Mouse (Mus musculus) lung, postnatal 14 days (tissue): ENCODE measurements around the gene Pdcd6ip.
"Not testable (repeated sequence)": the region's sequence is repeated elsewhere in the genome, so short reads cannot be mapped to it uniquely, and the experiment has no call there.

Experiments
- DNase-seq: peaks from one replicate; pipeline ENCODE4 v3.0.0; 2021

Pdcd6ip gene

DNA sequence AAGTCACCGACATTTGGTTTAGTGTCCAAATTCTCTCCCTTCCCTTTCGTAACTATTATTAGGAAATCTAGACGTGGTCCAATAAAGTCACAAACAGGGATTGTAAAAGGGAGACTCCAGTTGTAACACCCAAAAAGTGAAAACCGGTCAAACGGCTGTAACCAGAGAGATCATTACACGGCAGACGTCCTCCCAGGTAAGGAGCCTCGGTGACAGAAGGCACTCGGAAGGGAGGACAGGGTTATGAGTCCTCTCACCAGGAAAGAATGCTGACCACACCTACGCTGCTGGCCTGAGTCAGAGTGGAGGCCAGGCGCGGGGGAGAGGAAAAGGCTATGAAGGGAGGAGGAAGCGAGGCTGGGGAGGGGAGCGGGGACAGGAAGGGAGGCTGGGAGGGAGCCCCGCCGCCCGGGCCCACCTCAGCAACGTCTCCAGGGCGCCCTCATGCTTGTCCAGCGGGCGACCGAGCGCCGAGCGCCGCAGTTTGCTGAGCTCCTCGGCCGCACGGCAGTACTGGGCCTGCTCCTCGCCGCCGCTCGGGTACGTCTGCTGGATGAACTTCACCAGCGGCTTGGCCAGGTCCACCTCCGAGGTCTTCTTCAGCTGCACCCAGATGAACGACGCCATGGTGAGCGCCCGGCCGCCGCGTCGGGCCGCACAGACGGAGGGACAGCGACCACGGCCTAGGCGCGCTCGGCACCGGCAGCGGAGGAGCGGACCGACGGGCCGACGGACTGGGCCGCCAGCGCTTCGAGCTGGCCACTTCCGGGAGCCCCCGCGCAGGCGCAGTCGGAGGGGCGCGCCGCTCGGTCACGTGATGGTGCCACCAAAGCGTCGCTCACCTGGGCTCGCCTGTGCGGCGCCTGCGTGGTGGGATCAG, at the start of gene Pdcd6ip:
Pdcd6ip (minus strand) TSS at position 779 of the 880 bp plus-strand sequence.
- peak; percentile 93 for DNase-seq

DNA sequence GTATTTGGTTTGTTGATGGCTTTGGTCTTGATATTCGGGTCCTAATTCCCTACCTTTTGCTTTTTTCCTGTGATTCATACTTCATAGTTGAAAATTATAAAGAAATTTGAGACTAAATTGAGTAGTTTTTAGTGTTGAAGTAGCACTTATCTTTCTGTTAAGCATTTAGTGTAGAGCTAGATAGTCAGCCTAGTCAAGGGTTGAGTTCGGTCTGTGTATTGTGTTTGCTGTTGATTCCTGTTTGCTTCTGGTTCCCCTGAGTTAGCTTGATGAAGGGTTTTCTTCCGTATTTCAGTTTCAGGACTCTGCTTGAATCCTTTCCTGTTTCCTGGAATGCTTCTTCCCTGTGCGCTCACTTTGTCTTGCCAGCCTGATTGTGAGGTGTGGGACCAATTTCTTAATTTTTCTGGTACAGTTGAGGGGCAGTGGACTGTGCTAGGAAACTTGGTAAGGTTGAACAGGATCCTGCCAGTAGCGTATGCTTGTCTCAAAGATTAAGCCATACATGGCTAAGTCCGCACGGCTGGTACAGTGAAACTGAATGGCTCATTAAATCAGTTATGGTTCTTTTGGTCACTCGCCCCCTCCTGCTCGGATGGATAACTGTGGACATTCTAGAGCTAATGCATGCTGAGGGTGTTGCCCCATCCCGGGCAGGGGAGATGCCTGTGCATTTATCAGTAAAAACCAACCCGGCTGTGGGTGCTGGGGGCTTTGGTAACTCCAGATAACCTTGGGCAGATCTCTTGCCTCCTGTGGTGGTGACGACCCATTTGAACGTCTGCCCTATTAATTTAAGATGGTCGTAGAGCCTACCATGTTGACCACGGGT, 48.0 kb upstream of the Pdcd6ip start:
- no peak for DNase-seq

DNA sequence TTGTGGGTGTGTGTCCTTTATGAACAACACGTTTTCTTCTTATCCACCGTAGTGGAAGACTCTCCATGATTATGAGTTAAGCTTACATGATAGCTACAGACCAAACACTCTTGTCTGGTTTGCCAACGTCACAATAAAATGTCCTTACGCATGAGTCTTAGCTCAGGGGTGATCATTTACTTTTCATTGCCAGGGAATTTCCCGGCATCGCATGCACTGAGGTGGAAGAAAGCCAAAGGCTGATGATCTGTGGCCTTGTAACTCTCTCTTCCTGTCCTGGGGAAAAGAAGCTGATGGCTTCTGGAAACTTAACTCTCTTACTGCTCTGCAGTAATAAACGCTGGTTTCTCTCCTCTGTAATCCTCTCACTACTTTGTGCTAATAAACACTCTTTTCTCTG, 41.3 kb upstream of the Pdcd6ip start:
- peak; percentile 31 for DNase-seq

DNA sequence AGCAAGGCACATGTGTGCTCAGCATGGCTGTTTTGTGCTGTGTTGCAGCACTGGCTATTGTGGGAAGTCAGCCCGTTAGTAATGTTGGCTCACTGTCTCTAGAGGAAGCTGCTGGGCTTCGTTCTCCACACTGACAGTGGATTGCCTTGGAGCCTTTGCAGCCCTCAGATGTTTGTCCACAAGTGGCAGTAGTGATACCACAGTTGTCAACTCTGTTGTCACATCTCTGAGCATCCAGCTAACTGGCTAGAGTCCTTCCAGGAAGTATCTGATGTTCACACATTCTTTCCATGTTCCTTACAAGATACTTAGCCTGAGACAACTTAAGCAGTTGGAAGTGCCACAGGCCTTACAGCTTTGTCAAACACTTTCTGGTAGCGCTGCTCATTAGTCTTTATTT, 35.2 kb upstream of the Pdcd6ip start:
- DNase-seq, result no peak

DNA sequence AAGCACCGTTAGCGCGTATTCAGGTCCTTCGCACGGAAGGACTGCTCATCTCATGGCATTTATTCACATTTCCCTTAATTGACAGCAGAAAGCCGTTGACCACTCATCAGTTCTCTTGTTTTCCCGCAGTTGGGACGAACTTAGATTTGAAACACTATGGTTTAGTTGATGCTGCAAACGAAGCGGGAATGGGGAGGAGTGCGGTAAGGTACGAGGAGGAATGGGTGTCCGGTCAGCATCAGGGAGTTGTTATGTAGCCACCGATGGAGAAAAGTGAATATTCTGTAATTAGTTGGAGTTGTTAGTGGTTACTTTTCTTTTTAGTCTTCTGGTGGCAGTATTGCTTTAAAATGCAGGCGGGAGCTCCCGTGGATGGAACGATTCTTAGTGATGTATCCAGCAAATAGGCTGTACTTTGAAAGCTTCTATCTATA, 34.3 kb upstream of the Pdcd6ip start:
- peak; percentile 5 for DNase-seq

DNA sequence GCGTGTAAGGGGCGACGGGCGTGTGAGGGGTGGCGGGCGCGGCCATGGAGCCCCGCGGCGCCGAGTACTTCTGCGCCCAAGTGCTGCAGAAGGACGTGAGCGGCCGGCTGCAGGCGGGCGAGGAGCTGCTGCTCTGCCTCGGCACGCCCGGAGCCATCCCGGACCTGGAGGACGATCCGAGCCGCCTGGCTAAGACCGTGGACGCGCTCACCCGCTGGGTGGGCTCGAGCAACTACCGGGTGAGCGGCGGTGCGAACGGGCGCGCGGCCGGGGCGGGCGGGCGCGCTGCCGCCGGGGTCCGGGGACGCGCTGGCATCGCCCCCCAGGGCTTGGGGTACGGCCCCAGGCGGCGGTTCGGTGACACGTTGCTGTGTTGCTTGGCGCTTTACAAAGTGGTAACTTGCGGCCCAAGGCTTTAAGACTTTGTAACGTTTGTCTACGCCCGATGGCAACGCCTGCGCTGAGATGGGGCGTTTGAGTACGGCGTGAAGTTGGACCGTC, 33.6 kb upstream of the Pdcd6ip start:
- DNase-seq, result peak; percentile 37

DNA sequence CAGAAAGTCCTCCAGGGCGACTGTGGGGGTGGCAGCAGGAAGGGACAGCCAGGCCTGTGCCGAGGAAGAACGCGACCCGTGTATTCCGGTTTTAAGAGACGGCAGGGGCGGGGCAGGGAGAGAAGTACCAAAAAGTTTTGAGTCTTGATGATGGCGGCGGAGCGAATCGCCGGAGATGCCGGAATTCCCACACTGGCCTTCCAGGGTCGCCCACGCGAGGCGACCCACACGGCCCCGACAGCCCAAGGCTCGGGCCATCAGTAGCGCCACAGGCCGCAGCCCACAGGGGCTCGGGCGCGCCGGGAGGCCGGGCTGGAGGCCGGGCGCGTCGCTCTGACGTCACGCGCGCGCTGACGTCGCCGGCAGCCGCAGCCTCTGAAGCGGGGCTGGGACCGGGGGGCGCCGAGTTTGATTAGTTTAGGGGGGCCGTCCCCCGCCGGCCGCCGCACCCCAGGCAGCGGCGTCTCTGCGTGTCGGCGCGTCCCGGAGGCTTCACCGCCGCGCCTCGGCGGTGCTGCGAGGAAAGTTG, 33.1 kb upstream of the Pdcd6ip start, which contains the start of gene Clasp2:
Clasp2 (plus strand) TSS at position 366 of the 529 bp plus-strand sequence.
- peak; percentile 79 for DNase-seq

DNA sequence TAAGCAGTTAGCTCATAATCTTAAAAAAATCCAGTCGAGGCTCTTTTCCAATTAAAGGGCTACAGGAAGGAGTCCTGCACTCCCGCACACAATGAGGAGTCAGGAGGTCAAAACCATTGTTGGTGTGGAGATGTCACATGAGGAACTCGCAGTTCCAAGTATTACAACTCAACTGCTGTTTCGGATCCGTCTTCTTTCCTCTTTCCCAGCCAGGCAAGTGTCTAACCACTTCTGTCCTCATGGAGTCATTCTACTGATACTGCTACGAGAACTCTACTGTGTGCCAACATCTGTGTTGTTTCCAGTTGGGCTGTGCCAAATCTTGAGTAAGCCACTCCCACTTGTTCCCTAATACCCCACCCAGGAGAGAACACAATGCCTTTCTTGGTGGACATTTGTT, 30.9 kb upstream of the Pdcd6ip start:
- DNase-seq, result peak; percentile 13

DNA sequence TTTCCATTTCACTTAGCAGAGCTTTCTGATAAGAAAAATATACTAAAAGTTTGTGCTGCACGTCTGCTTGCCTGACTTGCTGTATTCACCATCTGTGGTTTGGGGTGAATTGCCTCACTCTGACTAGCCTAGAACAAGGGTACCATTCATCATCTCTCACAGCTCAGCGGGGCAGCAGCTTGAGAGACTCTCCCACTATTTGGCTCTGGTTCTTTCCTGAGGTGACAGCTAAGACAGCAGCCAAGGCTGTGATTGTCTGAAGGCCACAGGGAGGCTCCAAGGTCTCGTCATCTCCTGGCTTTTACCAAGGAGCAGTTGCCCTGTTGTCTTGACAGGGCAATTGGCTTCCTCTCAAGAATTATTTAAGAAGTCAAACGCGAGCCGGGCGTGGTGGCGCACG, 30.0 kb upstream of the Pdcd6ip start:
- DNase-seq, result no peak

DNA sequence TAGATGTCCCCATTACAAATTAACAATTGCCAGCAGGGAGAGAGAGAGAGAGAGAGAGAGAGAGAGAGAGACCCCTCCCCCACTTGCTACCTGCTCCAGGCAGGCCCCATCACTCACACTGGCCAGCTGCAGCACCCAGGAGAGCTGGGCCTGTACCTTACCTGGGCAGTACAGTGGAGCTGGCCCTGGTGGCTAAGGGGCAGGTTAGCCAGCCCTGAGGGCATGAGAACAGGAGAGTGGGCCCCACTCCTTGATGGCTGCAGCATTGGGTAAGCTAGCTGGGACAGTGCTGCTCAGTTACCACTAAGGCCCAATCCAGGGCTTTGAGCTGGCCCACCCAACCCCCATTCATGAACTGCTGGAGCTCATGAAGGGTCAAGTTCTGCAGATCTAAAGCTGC, 27.9 kb upstream of the Pdcd6ip start:
- DNase-seq, result no peak

DNA sequence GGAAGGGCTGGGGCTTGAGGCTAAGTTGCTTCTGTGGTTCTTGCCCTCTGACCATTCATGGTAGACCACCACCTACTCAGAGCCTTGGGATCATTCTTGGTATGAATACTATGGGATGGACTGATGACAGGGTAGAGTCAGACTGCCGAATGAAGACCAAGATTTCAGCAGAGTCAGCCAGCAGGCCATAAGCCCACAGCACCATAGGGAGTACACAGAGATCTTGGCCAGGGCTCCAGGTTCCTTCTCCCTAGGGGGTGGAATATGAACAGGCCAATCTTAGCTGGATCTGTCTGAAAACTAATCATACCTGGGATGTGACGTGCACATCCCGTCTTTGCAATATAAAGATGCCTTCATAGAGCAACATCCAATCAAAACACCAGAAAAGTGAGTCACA, 23.5 kb upstream of the Pdcd6ip start:
- no peak for DNase-seq

DNA sequence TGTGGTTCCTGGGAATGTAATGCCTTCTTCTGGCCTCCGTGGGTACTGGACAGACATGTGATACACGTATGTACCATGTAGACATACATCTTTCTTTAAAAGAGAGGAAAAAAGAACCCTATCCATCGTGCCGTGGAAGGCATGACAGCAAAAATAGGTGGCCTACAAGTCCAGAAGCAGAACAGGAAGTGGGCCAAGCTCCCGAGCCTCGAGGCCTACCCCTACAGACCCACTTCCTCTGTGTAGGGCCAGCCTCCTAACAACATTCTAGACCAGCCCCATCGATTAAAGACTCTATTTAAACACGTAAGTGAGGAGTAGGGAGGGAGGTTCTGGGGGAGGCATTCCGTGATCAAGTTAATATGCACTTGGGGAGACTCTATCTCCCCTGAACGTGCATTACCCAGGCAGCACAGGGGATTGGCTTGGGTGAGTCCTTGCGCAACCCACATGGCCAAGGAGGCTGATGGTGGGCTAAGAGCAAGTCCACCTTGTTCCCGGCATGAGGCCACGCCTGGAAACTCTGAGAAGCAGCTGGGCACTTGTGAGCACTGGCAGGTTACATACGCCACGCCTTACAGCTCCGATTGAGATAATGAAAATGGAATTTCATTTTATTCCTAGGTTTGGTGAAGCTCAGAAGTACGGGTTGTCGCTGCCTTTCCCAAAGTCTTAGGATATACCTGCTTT, 19.1 kb upstream of the Pdcd6ip start:
- DNase-seq, result no peak

DNA sequence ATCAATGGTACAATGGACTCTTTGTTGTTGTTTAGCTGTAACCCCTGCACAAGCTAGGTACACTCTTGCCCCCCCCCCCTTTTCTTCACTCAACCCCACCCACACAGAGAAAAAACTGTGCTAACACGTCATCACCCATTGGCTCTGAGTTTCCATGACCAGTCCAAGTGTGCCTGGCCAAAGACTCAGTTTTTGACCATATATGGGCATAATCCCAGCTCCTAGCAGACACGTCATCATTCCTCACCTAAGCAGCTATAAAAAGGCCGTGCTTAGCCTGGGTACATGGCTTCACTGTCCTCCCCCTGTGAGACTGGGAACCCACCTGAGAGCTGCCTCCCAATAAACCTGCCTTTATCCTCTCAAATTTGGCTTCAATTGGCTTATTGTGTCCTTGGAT, 18.1 kb upstream of the Pdcd6ip start:
- no peak for DNase-seq

DNA sequence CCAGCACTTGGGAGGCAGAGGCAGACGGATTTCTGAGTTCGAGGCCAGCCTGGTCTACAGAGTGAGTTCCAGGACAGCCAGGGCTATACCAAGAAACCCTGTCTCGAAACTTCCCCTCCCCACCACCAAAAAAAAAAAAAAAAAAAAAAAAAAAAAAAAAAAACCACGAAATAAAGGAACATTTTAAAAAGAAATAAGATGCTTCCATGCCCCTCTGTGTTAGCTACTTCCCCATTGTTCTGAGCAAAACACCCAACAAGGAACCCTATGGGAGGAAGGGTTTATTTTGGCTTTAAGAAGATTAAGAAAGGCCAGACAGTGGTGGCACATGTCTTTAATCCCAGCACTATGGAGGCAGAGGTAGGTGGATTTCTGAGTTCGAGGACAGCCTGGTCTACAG, 17.6 kb upstream of the Pdcd6ip start:
- not testable (repeated sequence) for DNase-seq

DNA sequence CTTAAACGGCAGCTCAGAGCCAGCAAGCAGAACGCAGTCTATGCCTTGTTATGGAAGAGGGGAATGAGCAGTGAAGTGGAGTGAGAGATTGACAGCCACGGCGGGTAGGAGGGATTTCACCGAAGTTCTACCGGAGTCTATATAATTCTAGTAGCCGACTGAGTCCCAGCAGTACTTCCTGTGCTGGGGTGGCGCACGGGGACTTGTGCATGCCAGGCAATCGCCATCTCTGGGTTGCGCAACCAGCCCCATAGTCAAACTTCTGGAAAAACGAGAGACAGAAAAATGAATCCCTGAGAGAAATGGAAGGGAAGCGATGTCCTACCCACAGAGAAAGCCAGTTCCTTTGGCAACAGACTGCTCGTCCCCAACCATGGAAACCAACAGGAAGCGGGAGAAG, 16.6 kb upstream of the Pdcd6ip start:
- no peak for DNase-seq

DNA sequence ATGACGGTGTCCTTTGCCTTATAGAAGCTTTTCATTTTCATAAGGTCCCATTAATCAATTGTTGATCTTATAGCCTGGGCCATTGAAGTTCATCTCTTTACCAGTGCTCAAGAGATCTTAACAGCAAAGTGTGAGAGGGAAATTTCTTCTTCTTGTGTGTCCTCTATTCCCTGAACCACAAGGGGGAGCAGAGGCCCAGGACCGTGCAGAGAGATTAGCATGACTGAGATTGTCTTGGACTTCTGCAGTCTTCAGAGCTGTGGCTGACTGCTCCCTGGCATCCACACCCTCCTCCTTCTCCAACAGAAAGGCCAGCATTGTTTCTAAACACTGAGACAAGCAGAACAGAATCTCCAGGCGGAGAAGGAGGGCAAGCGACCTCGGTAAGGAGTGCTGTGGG, 11.0 kb upstream of the Pdcd6ip start:
- peak; percentile 51 for DNase-seq

DNA sequence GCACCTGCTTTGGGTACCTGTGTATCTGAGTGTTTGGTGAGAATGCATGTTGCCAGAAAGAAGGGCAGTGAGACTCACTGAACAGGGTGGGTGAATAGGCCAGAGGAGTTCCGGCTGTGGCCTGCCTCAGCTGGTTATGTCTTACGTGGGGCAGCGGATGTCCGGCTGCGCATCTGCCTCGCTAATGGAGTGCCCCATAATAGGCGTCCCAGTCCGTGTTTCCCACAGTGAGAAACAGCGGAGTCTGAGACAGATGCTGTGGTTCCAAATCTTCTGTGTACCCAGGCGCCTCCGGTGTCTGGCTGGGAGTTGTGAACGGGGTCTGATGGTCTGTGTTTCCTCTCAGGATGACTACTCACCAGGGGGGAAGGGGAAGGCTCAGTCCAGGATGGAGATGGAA, 2.8 kb upstream of the Pdcd6ip start:
- DNase-seq, result no peak

DNA sequence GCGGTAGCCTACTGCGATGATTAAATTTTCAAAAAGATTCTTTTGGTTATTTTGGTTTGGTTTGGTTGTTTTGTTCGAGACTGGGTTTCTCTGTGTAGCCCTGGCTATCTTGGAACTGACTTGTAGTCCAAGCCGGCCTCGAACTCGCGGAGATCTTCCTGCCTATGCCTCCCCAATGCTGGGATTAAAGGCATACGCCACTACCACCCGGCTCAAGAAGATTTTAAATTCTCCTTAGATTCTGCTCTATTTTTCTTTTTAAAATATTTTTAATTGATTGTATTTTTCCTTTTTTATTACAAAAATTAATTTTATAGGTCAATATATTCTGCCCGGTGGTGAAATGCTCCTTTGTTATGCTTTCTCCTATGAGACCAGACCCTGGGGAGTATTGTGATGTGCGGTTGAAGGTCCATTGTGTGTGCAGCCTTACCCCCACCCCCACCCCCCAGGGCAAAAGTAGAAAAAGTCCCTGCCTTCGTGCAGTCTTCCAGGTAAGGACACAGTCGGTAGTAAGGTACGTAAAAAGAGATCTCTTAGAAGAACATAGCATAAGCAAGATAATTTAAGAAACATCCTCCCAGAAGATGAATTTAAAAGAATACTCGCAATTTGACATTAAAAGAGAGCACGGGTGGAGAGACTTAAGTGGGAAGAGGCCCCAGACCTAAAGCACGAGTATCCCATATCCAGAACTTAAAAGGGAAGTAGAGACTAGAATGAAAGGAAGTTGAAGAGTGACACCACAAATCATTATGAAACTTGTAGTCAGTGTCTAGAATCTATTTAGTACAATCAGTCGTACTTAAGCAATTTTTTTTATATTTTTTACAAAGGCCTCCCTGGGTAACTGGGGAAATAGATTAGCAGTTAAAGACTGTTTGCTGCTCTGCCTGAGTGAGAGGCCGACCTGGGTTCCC, 562 bp upstream of the Pdcd6ip start:
- no peak for DNase-seq

DNA sequence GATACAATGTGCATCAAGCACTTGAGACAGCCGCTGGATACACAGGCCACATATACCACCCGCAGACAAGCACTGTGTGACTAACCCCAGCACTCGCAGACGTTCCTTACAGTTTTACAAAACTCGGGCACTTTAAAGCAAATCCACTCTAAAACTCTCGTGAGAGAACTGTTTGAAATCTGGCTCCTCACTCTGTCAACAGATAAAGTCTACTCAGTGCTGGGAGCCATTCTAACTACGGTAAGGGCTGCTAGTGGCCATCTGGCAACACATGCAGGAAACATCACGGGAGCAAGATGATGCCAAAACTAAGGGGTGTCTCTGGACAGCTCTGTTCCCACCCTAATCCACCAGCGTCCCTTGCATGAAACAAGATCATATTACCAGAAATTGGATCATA, 1.2 kb downstream of the Pdcd6ip start:
- no peak for DNase-seq

DNA sequence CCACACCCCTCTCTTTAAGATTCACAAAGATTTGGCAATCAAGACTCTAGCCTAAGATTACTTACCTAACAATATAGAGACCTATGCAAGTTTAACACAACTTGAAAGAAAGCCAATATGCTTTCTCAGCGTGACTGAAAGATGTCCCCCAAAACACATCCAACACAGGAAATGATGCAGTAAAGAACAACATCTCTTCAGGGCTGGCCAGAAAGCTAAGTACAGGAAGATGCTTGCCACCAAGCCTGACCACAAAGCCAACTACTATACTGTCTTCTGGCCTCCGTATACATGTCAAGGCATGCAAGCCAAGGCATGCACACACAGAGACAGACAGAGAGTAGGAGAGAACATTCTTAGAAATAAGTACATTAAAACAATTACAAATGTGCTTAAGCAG, 2.0 kb downstream of the Pdcd6ip start:
- no peak for DNase-seq

DNA sequence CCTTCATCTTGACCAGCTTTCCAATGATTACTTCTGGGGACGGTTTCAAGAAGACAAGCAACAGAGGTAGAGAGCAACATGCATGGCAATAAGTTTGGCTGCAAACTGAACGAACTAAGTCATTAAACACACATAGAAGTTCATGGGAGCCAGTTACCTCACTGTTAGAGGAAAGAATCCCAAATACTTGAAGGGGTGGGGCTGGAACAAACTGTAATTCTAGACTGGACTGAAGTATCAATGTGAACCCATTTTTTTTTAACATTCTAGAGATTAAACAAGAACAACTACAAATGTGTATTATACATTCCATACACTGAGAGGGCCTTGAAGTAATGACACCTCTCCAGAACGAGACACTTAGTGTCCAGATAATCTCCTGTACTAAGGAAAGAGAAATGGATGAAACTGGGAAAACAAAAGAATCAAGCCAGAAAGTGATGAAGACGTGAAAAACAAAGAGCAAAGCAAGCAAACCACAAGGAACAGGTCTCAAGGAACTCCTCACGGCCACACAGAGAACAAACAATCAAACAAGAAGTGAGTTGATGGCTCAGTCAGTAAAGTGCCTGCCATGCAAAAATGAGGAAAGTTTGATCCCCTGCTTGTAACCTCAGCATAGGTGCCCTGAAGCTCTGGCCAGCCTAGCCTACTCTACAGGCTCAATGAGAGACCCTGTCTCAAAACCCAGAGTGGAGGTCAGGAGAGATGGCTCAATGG, 6.5 kb downstream of the Pdcd6ip start:
- DNase-seq, result no peak
